Mouse (Mus musculus) megakaryocyte, embryonic 14.5 days (primary cell): ENCODE measurements at regions not wholly inside any gene's neighbourhood (a gene's known extent, or its start where the extent isn't known, plus 50 kb on each side); places are given as distances from the start of the nearest gene placed in this dataset.
A peak's percentile ranks its signal among the peaks of the same experiment; 100 is the strongest.

Source experiments
- H3K27me3 ChIP-seq: replicated peaks from 2 replicates; pipeline ENCODE3; 2012; ENCODE audit warnings: inconsistent platforms
- H3K36me3 ChIP-seq: replicated peaks from 2 replicates; pipeline ENCODE3; 2012; ENCODE audit warnings: low read length, inconsistent platforms, mixed read lengths
- H3K4me1 ChIP-seq: 2 replicates; pipeline ENCODE4 v1.6.1; 2012; ENCODE audit warnings: inconsistent platforms
- H3K4me3 ChIP-seq: replicated peaks from 2 replicates; pipeline ENCODE3; 2012; ENCODE audit warnings: moderate library complexity, mild to moderate bottlenecking, inconsistent platforms
- H3K9me3 ChIP-seq: 2 replicates; pipeline ENCODE4 v1.6.1; 2012; ENCODE audit warnings: inconsistent platforms
- FLI1 ChIP-seq: IDR thresholded peaks from 2 replicates; pipeline ENCODE4 v1.6.1; 2012; ENCODE audit warnings: low read length, inconsistent platforms, mixed read lengths
- GATA1 ChIP-seq: IDR thresholded peaks from 3 replicates; pipeline ENCODE4 v1.6.1; 2012; ENCODE audit warnings: mixed read lengths, low read length, inconsistent platforms, borderline replicate concordance

DNA sequence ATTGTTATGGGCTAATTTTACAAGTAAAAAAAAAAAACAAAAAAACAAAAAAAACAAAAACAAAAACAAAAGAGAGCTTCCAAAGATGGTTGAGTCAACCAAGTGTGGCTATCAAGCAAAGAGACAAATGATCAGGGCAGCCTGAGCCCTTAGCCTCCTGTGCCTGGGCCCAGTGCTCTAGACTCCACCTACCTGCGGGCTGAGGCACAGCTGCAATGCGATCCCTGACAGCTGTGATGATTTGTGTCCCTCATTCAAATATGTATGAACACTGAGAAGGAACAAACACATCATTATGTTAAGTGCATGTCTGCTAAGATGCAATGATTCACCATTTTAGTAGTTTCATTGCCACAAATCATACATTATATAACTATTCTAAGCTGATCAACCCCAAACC, 199.0 kb upstream of the Thbs1 start:
- Histone ChIP-seq H3K4me1 (peaks cover 45% of the 10 kb centered on the region), H3K36me3 (peaks cover 49% of the 10 kb centered on the region)
- TF ChIP-seq FLI1: no peak
- no peak for TF ChIP-seq GATA1

DNA sequence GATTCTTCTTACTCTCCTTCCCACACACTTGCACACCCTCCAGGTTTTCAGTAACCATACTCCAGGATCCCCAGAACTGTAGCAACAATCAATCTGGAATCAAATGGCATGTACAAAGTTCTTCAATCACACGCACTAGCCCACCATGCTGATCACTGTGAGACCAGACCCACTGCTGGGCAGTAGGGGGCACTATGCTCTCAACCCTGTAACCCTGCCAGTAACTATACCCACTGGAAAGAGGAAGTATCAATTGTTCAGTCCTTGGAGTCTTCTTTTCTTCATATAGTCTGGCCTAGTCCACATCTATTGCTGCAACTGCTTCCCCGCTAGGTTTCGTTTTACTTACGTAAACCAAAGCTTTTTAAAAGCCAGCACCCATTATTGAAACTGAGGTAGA, 197.8 kb upstream of the Thbs1 start:
- Histone ChIP-seq H3K9me3 (no peaks in the 10 kb centered on the region), H3K4me1 (peaks cover 48% of the 10 kb centered on the region), H3K36me3 (peaks cover 58% of the 10 kb centered on the region), H3K4me3 (no peak overlapping the region), H3K27me3 (no peaks in the 10 kb centered on the region)
- TF ChIP-seq FLI1 (no peak), GATA1 (no peak)

More for the DNA sequence above, 199.0 kb upstream of the Thbs1 start:
- Histone ChIP-seq H3K4me3 (no peak overlapping the region), H3K9me3 (no peaks in the 10 kb centered on the region), H3K27me3 (no peaks in the 10 kb centered on the region)

DNA sequence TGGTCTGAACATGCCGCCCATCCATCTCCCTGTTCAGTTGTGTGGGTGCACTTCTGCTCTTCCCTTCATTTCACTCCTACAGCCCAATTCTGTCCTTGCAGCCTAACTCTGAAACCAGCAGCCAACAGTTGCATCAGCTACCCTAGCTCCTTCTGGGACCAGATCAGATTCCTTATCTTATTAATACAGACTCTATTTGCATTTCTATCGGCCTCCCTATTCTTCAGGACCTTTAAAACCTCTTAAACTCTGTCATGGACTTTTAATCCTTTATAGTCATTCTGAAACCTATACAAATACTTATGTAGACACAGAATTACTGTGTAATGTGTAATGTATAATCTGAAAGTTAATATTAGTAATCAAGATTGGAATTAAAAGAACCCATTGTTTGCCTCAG, 195.9 kb upstream of the Thbs1 start:
- H3K27me3 ChIP-seq: no peaks in the 10 kb centered on the region
- H3K36me3 ChIP-seq: peaks cover 49% of the 10 kb centered on the region
- no peak for TF ChIP-seq GATA1
- TF ChIP-seq FLI1: no peak
- no peaks in the 10 kb centered on the region for H3K9me3 ChIP-seq
- H3K4me3 ChIP-seq: no peak overlapping the region
- H3K4me1 ChIP-seq: peaks cover 52% of the 10 kb centered on the region

DNA sequence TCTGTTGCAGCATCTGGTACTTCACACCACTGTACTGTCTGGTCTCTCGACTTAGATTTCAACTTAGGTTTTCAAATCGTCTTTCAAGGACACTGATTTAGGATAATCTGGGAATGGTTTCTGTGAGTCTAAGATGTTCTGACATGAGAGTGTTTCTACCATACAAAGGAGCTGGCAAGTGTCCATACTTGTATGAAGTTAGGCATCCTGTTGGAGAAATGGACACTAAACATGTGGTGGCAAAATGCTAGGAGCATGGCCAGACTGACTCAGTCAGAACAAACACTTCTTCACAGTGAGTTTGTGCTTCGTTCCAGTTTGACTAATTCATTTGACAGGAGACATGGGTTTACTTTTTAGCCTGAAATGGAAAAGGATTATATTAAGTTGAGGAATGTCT, 194.5 kb upstream of the Thbs1 start:
- peaks cover 53% of the 10 kb centered on the region for H3K4me1 ChIP-seq
- H3K36me3 ChIP-seq: peaks cover 48% of the 10 kb centered on the region
- no peak overlapping the region for H3K4me3 ChIP-seq
- H3K9me3 ChIP-seq: no peaks in the 10 kb centered on the region
- H3K27me3 ChIP-seq: no peaks in the 10 kb centered on the region
- TF ChIP-seq GATA1: no peak
- no peak for TF ChIP-seq FLI1

DNA sequence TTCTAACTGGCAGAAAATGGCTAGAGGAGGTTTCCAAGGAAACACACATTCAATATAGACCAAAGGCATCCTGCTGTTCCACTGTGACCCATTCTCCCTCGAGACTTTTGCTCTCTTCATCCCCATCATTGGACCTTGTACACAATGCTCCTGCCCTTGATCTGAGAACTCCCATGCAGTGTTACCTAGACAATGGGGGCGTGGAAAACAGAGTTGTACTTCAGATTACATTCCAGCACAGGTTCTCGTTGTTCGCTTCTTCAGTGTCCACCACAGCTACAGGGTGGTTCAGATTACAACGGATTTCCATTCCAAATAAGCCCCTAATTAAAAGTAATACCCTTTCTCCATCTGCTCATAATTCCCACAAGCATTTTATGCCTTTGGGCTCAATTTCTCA, 186.8 kb upstream of the Thbs1 start:
- no peaks in the 10 kb centered on the region for H3K27me3 ChIP-seq
- no peak overlapping the region for H3K4me3 ChIP-seq
- peaks cover 55% of the 10 kb centered on the region for H3K36me3 ChIP-seq
- TF ChIP-seq GATA1 (no peak), FLI1 (no peak)
- no peaks in the 10 kb centered on the region for H3K9me3 ChIP-seq
- peaks cover 43% of the 10 kb centered on the region for H3K4me1 ChIP-seq

DNA sequence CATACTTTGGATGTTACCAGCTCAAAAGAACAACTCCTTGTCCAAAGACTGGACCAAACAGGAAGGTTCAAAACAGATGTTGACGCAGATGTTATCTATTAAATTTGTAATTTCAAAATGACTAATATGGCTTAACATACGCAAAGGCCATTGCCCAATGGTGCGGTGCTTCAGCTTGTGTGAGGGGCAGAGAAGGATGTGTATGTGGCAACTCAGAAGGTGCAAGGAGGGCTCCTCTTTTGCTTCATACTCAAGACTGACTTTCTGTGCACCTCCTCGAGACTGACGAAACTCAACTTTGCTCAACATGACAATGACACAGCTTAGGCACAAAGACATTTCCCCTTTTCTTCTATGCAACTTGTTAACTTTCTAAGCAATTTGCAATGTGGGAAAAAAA, 186.3 kb upstream of the Thbs1 start:
- H3K27me3 ChIP-seq: no peaks in the 10 kb centered on the region
- TF ChIP-seq FLI1: no peak
- no peak overlapping the region for H3K4me3 ChIP-seq
- H3K9me3 ChIP-seq: no peaks in the 10 kb centered on the region
- H3K36me3 ChIP-seq: peaks cover 59% of the 10 kb centered on the region
- peaks cover 48% of the 10 kb centered on the region for H3K4me1 ChIP-seq

DNA sequence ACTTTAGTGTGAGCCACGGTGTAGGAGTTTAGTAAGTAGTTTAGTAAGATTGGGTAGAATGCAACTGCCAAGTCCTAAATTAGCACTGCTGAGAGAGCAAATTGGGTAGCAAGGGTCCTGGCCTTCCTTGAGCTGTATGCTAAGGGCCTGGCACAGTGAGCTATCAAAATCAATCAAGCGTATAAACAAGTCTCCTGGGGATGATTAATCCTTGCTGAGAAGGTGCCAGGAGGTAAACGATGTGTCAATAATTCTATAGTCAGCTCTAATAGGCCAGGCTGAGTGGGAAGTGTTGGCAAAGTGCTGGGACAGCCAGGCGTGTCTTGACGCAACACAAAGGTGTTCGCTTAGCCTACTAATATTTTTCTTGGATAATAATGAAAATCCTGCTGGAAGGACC, 183.6 kb upstream of the Thbs1 start:
- H3K9me3 ChIP-seq: no peaks in the 10 kb centered on the region
- H3K27me3 ChIP-seq: no peaks in the 10 kb centered on the region
- peaks cover 72% of the 10 kb centered on the region for H3K36me3 ChIP-seq
- TF ChIP-seq GATA1: no peak
- TF ChIP-seq FLI1: no peak
- H3K4me1 ChIP-seq: peaks cover 63% of the 10 kb centered on the region
- H3K4me3 ChIP-seq: no peak overlapping the region

DNA sequence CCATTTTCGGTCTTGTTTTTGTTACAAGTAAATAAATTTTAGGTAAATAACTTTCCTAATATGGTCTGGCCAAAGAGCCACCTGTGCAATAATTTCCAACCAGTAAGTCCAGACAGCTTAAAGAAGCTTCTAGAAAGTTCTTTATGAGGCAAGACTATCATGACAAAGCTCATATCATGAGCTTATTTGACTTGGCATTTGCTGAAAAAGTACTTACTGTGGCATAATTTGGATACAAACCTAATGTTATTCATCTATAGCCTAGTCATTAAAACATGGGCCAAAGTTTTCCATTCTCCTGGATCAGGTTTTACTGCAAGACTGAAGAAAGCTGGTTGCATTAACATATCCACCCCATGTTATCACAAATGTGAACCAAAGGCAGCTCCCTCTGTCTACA, 182.1 kb upstream of the Thbs1 start:
- Histone ChIP-seq H3K36me3 (peaks cover 69% of the 10 kb centered on the region), H3K27me3 (no peaks in the 10 kb centered on the region), H3K4me1 (peaks cover 77% of the 10 kb centered on the region), H3K9me3 (no peaks in the 10 kb centered on the region), H3K4me3 (no peak overlapping the region)
- TF ChIP-seq GATA1 (no peak), FLI1 (no peak)

DNA sequence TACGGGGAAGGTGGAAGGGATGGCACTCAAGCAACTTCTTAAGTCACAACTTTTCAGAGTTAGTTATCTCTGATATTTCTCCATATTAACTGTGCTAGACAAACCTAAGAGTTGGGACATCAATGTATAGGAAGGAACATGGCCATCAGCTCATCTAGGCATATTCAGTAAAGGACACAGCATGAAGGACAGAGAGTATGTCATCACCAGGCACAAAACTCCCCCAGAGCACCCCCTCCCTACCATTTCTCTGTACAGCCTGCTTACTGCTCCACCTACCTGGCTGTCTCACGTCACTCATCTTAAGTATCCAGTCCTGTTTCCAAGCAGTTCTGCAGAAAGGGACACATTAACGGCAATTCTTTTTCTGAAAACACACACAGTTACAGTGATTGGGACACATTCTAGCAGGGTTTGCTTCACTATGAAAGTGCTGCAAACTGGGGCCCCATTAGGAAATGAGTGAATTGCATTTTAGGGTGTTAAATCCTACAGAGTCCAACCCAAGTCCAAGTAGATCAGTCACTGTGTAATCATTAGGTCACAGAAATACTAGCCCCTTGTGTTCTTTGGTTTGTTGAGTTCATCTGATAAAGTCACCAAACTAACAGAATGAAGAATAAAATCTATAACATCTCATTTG, 180.7 kb upstream of the Thbs1 start:
- H3K4me3 ChIP-seq: peak overlapping the region; percentile 8
- TF ChIP-seq GATA1: no peak
- no peak for TF ChIP-seq FLI1
- H3K27me3 ChIP-seq: no peaks in the 10 kb centered on the region
- H3K9me3 ChIP-seq: no peaks in the 10 kb centered on the region
- H3K36me3 ChIP-seq: peaks cover 58% of the 10 kb centered on the region
- H3K4me1 ChIP-seq: peaks cover 83% of the 10 kb centered on the region

DNA sequence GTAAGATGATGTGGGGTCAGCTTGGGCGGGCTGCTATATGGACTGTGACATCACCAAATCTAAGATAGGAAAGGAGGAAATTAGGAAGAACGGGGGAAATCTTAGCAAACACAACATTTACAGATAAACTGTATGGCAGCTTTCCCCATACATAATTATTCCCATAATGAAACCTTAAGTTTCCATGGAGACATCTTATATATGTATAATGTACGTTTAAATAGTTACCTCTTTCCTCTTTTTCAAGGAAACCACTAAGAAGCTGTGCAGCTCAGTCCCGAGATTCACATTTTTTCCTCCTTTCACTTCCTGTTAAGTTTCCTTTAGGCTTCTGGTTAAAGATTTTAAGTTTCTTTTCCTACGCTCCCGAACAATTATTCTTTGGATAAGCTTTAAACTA, 175.1 kb upstream of the Thbs1 start:
- no peaks in the 10 kb centered on the region for H3K9me3 ChIP-seq
- peaks cover 70% of the 10 kb centered on the region for H3K4me1 ChIP-seq
- peaks cover 18% of the 10 kb centered on the region for H3K36me3 ChIP-seq
- H3K27me3 ChIP-seq: no peaks in the 10 kb centered on the region
- TF ChIP-seq GATA1 (no peak), FLI1 (no peak)
- no peak overlapping the region for H3K4me3 ChIP-seq
